Mouse (Mus musculus): Measurements from ENCODE around the gene Ciz1. TPM values are rescaled to one million over a fixed set of nuclear protein-coding genes. Genes with fewer than 3 reads are reported as not detected.
A peak's percentile ranks its signal among the peaks of the same experiment; 100 is the strongest.

Gene Ciz1
- total RNA-seq, 2 experiments from 2014 or later = 25.6 to 32.2 TPM

DNA sequence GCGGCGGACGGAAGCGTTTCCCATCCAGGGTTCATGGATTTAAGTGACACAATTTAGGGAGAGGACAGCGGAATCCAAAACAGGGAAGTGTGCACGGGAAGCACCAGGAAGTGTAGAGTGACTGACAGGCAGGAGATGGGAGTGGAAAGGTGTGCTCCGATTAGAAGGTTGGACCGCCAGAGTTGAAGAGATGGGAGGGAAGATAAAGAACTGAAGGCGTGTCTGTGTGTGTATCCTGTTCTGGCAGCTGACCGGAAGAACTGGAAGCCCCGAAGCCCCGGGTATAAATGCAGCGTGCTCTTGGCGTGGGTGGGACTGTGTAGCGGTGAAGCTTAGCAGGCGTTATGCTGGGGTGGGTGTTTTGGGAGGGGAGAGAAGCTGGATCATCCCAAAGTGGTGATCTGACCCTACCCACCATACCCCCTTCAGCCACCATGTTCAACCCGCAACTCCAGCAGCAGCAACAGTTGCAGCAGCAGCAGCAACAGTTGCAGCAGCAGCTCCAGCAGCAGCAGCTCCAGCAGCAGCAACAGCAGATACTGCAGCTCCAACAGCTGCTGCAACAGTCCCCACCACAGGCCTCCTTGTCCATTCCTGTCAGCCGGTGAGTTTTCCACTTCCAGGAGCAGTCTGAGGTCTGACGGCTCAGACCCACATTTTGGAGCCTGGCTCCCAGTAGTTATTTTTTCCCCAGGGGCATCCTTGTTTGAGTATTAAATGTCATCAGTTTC, 11.4 kb downstream of the Ciz1 start:
- no peak for DNase-seq (ENCODE audit: low spot score)
- intact Hi-C loops (cut with DNase I) = loop anchor here (2.0 to 5.0 kb wide), 2 partner anchors 17 to 34 kb away; partner anchors contain the start of genes 1110008P14Rik and Ptges2

- DNase-seq (ENCODE audit: low spot score) = no peak
- intact Hi-C loops (cut with DNase I) = loop anchor here (5.0 kb wide), 1 partner anchor 33 kb away; the partner anchor contains the start of gene Ptges2
Measured at GRCm38 (mm10) chr2:32364121-32364520, 12.0 kb downstream of the Ciz1 start.

- DNase-seq (ENCODE audit: low spot score) = no peak
- intact Hi-C loops (cut with DNase I) = no loop called here
Measured at GRCm38 (mm10) chr2:32367315-32367714, 15.2 kb downstream of the Ciz1 start.

DNA sequence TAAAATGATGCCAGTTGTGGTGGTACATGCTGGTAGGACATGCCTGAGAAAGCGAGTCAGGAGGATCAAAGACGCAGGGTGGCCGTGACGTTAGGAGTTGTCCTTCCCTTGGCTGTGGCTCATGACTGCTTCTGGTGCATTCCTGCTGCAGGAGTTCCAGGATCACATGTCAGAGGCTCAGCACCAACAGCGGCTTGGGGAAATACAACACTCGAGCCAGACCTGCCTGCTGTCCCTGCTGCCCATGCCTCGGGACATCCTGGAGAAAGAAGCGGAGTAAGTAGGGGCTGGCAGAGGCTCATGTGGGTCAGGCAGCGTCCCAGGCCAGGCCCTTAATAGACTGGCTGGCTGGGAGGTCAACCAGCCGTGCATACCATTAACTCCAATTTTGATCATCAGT, 22.1 kb downstream of the Ciz1 start:
- DNase-seq (ENCODE audit: low spot score) = no peak
- intact Hi-C loops (cut with DNase I) = no loop called here

- intact Hi-C loops (cut with DNase I) = no loop called here
- DNase-seq (ENCODE audit: low spot score) = no peak
Measured at GRCm38 (mm10) chr2:32375317-32375940, 23.3 kb downstream of the Ciz1 start.

DNA sequence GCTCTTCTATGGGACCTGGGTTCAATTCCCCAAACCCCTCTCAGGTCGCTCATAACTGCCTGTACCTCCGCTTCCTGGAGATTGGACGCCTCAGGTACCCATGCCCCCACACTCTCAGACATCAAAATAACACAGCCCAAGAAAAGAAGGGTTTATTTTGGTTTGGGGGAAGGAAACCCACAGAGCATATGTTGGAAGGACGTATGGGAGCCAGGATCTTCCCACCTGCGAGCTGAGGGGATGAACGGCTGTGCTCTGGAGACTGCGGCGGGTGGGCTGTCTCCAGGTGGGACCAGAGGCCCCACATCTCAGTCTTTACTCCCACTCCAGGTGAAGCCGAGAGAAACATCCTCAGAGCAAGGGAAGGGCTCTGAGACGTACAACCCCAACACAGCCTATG, 24.8 kb downstream of the Ciz1 start:
- DNase-seq (ENCODE audit: low spot score) = no peak
- intact Hi-C loops (cut with DNase I) = no loop called here

DNA sequence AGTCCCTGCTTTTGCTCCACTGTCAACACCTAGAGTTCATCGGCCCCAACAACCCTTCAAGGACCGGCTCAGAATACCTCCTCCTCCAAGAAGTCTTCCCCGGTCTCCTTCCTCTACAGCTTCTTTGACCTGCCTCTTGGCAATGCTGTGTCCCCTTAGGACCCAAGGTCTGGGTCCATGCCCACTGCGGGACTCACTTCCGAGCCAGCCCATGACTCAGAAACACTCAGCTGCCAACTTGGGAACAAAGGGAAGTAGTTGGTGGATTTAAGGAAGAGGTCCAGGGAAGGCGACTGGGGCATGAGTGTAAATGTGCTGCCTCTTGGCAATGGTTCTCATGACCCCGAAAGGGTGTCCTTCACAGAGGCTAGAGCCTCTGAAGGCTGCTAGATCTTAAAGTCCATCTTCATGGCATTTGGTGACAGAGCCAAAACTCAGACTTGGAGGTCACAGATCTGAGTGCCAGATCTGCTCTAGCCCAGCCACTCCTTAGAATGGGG, 27.9 kb downstream of the Ciz1 start:
- intact Hi-C loops (cut with DNase I) = loop anchor here (2.0 kb wide), 1 partner anchor 17 kb away; no protein-coding TSS in a partner anchor
- DNase-seq (ENCODE audit: low spot score) = no peak

- intact Hi-C loops (cut with DNase I) = loop anchor here (2.0 kb wide), 1 partner anchor 18 kb away; no protein-coding TSS in a partner anchor
- no peak for DNase-seq (ENCODE audit: low spot score)
Measured at GRCm38 (mm10) chr2:32381141-32381774, 29.1 kb downstream of the Ciz1 start.

- peak; percentile 88 for DNase-seq (ENCODE audit: low spot score)
- intact Hi-C loops (cut with DNase I) = loop anchor here (2.0 kb wide), 1 partner anchor 19 kb away; no protein-coding TSS in a partner anchor
Measured at GRCm38 (mm10) chr2:32381775-32382223, 29.7 kb downstream of the Ciz1 start, which contains the start of gene 1110008P14Rik. 1110008P14Rik (minus strand) TSS chr2:32381938.

- intact Hi-C loops (cut with DNase I) = no loop called here
- DNase-seq (ENCODE audit: low spot score) = no peak
Measured at GRCm38 (mm10) chr2:32382689-32383088, 30.6 kb downstream of the Ciz1 start.

DNA sequence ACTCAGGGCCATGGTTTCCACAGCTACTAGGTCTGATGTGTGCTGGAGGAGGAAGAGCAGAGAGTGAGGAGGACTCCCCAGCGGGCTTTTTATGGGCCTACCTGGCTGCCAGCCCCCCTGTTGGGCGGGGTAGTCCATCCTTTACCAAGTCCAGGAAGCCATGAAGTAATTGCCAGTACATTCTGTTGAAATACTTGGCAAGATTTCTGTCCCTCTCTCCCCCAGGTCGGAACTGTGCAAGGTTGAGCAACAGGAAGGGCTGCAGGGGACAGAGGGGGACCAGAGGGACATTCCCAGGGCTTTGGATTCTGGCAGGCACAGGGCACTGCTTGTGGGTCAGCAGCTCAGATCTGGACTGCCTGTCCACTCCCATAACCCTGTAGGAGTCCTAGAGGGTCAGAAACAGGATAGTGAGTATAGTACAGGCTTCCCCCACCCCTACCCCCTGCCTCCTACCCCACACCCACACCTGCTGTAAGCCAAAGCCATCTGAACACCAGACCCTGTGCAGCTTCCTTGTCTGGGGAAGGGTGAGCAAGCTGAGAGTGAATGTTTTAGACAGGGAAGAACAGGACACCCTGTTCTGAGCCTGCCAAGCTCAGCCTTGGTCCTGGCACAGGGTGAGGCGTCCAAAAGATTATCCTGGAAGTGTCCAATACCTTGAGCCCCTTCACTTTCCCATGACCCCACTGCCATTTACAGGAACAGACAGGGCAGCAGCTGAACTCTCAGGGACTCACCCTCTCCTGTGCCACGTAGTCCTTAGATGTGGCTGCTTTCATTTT, 35.8 kb downstream of the Ciz1 start, which contains the start of gene Lcn2:
Gene Lcn2 (minus strand): TSS at position 547 of the 785 bp plus-strand sequence.
- intact Hi-C loops (cut with DNase I) = no loop called here
- no peak for DNase-seq (ENCODE audit: low spot score)

- intact Hi-C loops (cut with DNase I) = no loop called here
- no peak for DNase-seq (ENCODE audit: low spot score)
Measured at GRCm38 (mm10) chr2:32389157-32389556, 37.0 kb downstream of the Ciz1 start.

DNA sequence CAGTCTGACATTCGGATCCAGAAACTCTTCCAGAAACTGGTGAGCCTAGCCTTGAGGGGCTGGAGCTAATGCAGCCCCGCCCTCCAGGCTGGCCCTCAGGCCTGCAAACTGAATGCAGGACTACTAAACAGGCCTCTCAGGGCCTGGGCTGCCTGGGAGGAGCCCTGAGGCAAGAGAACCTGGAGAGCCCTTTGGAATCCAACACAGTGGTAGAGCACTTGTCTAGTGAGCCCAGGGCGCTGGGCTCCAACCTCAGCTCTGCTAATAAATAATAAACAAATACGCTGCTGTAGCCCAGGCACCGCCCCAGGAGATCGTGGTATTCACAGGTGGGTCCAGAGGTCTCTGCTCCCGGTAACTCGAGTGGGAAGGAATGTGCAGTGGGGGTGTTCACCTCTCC, 38.7 kb downstream of the Ciz1 start:
- intact Hi-C loops (cut with DNase I) = no loop called here
- no peak for DNase-seq (ENCODE audit: low spot score)

DNA sequence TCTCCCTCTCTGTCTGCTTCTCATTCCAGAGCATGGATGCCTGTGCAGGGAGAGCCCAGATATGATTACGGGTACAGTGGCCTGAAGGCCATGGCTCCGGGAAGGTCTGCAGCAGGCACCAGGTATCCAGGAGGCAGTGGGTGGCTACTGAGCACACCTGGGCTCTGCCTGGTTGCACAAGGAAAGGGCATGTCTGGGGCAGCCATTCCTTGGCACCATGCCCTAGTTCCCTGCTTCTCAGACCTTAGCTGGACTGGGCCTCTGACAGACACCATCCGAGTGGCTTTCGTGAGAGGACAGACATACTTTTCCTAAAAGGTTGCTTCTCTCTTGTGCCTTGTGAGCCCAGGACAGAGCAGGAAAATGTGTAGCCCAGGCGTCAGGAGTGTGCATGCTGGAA, 39.9 kb downstream of the Ciz1 start:
- intact Hi-C loops (cut with DNase I) = no loop called here
- DNase-seq (ENCODE audit: low spot score) = no peak

GRCm38 (mm10) chr2:32394973-32395372, 42.8 kb downstream of the Ciz1 start:
- no peak for DNase-seq (ENCODE audit: low spot score)
- intact Hi-C loops (cut with DNase I) = loop anchor here (5.0 kb wide), 1 partner anchor 33 kb away; no protein-coding TSS in a partner anchor

- intact Hi-C loops (cut with DNase I) = loop anchor here (5.0 kb wide), 1 partner anchor 33 kb away; no protein-coding TSS in a partner anchor
- peak; percentile 85 for DNase-seq (ENCODE audit: low spot score)
Measured at GRCm38 (mm10) chr2:32395484-32395945, 43.4 kb downstream of the Ciz1 start, which contains the start of gene Ptges2. Ptges2 (plus strand) TSS chr2:32395896.

- peak; percentile 85 for DNase-seq (ENCODE audit: low spot score)
- intact Hi-C loops (cut with DNase I) = loop anchor here (5.0 kb wide), 1 partner anchor 34 kb away; no protein-coding TSS in a partner anchor
Measured at GRCm38 (mm10) chr2:32395946-32396621, 44.0 kb downstream of the Ciz1 start.

DNA sequence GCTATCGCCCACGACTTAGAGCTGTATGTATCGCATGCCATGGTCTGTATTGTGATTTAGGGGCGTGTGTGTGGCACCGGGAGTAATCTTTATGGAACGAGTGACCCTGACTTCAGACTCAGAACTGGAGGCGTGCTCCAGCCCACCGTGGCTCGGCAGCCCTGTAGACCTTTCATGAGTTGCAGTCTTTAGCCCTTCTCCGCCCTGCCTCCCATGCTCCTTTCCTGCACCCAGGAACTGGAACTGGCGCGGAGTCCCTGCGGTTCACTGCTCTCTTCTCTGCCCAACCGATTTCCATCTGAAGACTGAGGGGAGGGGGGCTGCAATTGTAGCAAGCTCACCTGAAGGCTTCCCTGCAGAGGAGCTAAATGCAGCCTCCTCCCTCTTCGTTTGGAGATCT, 44.6 kb downstream of the Ciz1 start:
- intact Hi-C loops (cut with DNase I) = loop anchor here (5.0 kb wide), 1 partner anchor 34 kb away; no protein-coding TSS in a partner anchor
- DNase-seq (ENCODE audit: low spot score) = no peak

Data from heart, postnatal 25 days (tissue).